Mouse (Mus musculus): ENCODE measurements around the gene Tspan5. TPM values are rescaled to one million over a fixed set of nuclear protein-coding genes. Genes with fewer than 3 reads are reported as not detected.
A peak's percentile ranks its signal among the peaks of the same experiment; 100 is the strongest.

The Tspan5 gene
- polyA plus RNA-seq, 1 experiment from 2014 or later: 15.0 TPM

DNA sequence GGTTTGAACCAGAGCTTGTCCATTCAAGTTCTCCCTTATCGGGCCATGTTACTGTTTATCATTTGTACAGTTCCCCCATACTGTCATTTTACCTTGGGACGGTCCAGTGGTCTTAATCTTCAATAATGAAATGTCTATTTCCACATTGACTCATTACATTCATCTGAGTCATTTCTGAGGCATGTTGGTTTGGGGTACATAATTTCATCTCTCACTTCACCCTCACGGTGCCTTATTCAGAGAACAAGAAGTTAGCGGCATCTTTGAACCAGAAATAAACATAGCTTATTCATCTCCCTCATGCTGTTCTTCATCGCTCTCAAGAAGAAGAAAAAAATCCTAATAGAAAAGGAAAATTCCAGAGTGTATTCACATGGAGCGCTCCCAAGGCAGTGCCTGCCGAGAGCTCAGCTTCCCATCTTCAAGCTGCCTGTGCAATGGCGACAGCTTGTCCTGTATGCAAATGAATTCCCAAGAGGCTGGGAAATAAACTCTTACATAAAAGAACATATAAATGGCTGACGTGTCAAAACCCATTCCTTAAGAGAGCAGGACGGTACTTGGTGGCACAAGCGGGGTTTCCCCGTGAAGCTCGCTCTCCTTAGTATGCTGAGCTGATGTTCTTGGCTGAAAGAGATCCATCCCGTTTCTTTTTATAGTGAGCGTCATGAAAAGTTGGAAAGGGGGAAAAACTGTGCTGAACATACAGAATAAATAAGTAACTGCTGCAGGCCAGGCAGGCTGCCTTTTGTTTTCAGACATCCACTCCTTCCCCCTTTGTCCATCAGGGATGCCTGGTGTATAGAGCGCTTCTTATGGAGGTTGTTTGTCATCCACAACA, 112.2 kb downstream of the Tspan5 start:
- Histone ChIP-seq H3K27ac (no peak overlapping the region), H3K4me3 (no peak overlapping the region), H3K9me3 (no peaks in the 10 kb centered on the region), H3K27me3 (ENCODE audit: insufficient read depth, poor library complexity, severe bottlenecking) (no peaks in the 10 kb centered on the region), H3K4me1 (peaks cover 44% of the 10 kb centered on the region), H3K36me3 (no peaks in the 10 kb centered on the region)
- WGBS: 86% methylated on average over 16 of the region's 16 CpGs
- DNase-seq (ENCODE audit: low spot score): no peak

DNA sequence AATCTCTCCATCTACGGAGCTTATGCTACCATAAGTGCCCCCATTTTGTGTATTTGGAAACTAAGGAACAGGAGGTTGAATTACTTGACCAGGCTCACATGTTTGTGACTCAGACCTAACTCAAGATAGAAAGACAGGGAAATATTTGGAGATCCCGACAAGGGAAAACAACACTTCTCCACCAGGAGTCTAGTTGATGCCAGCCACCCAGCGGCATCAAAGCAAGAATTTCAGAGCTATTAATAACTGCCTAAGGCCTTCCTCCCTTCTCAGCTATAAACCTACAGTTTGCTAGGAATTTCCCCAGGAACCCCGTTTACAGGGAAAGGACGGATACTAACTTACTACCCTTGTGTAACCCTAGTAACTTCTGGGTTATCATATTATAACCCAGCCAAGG, 113.4 kb downstream of the Tspan5 start:
- H3K27ac ChIP-seq: no peak overlapping the region
- H3K4me1 ChIP-seq: peaks cover 51% of the 10 kb centered on the region
- peak; percentile 73 for DNase-seq (ENCODE audit: low spot score)
- WGBS: 56% methylated on average over 5 of the region's 5 CpGs
- H3K4me3 ChIP-seq: no peak overlapping the region
- no peaks in the 10 kb centered on the region for H3K36me3 ChIP-seq
- no peaks in the 10 kb centered on the region for H3K27me3 ChIP-seq (ENCODE audit: insufficient read depth, poor library complexity, severe bottlenecking)
- no peaks in the 10 kb centered on the region for H3K9me3 ChIP-seq

DNA sequence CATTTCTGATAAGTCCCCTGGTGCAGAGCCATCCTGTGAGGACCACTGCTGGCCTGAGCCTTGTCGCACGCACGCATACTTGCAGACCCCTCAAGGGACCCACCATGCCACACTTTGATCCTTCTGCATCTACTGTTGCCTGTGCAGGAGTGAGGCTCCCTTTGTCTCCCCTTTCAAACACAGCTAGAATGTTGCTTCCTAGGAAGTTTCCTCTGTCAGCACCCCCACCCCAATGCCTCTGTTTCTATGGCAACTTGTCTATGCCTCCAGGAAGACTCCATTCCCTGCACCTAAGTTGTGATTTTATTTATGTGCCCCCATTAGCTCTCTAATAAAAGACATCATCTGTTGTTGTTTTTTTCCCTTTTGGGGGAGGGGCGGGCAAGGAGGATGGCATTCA, 115.0 kb downstream of the Tspan5 start:
- no peaks in the 10 kb centered on the region for H3K9me3 ChIP-seq
- H3K4me3 ChIP-seq: no peak overlapping the region
- no peaks in the 10 kb centered on the region for H3K27me3 ChIP-seq (ENCODE audit: insufficient read depth, poor library complexity, severe bottlenecking)
- no peaks in the 10 kb centered on the region for H3K36me3 ChIP-seq
- peaks cover 51% of the 10 kb centered on the region for H3K4me1 ChIP-seq
- 66% methylated on average over 4 of the region's 4 CpGs for WGBS
- peak; percentile 58 for DNase-seq (ENCODE audit: low spot score)
- 0 out of 2 replicates have a peak overlapping the region, but pooled peaks have one; percentile 37 for H3K27ac ChIP-seq

DNA sequence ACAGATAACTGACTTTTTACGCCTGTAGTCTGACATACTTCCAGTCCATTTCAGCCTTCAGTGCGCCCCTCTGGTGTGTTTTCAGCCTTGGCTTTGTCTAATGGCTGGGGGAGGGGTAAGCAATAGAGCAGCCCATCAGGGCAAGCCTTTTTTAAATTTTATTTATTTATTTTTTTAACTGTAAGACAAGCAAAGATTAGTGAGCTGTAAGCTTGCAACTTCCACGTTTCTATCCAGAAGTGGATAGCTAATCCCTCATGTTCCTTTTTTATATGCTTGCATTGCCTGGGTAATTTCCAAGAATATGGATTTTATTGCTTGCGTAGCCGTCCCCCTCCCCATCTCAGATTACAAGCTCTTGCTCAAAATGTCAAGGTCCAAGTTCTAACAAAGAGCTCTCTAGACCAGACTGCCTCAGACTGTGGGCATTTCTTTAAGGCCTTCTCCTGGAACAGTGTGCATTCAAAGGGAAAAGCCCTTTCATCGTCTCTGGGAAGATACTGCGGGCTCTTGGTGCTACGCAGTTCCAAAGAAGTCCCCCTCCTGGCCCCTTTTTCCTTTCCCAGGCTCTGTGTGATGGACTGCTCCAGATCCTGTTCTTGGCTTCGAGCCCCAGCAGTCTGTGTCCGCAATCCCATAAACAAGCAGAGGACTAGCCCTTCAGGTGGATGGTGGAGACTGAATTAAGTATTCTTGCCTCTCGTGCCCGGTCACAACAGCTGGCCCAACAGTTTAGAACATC, 116.0 kb downstream of the Tspan5 start:
- H3K4me1 ChIP-seq: peaks cover 49% of the 10 kb centered on the region
- H3K27ac ChIP-seq: peak overlapping the region; percentile 56
- 66% methylated on average over 12 of the region's 12 CpGs for WGBS
- DNase-seq (ENCODE audit: low spot score): no peak
- no peak overlapping the region for H3K4me3 ChIP-seq
- no peaks in the 10 kb centered on the region for H3K27me3 ChIP-seq (ENCODE audit: insufficient read depth, poor library complexity, severe bottlenecking)
- no peaks in the 10 kb centered on the region for H3K9me3 ChIP-seq
- no peaks in the 10 kb centered on the region for H3K36me3 ChIP-seq

DNA sequence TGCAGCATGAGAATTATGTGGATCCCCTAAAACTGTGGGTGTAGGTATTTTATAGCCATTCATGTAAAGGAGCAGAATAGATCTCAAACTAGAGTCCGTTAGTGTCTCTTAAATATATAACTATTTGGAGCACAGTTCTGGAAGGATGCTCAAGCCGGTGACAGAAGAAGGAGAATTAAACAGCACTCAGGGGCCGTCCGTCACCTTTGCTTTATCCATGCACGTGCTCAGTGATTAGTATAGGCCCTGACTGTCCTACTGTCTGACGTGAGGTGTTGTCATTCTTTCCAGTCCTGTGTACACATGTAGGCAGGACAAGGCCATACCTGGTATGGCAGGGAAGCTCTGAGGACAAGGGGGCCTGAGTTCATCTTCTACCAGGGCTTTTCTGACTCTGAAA, 116.7 kb downstream of the Tspan5 start:
- no peak for DNase-seq (ENCODE audit: low spot score)
- no peaks in the 10 kb centered on the region for H3K36me3 ChIP-seq
- WGBS: 75% methylated on average over 6 of the region's 6 CpGs
- H3K4me3 ChIP-seq: no peak overlapping the region
- H3K9me3 ChIP-seq: no peaks in the 10 kb centered on the region
- peak overlapping the region; percentile 30; the same call in 1 of the 2 replicates for H3K27ac ChIP-seq
- H3K27me3 ChIP-seq (ENCODE audit: insufficient read depth, poor library complexity, severe bottlenecking): no peaks in the 10 kb centered on the region
- H3K4me1 ChIP-seq: peaks cover 49% of the 10 kb centered on the region

DNA sequence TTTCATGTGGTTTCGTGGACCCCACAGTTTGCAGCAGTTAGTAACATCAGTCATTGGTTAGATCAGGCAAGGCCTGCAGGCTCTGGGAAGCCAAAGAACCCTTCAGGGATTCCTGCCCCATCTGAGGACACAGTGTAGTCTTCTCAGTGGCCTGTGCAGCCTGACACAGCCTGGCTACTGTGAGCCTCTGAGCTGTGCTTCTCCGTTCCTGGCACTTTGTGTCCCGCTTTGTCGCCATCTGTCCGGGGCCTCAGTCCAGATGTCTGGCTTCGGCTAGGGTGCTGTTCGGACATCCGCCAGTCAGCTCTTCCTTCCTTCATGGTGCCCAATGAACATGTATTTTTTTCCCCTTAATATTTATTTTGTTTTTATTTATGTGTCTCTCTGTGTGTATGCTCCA, 117.2 kb downstream of the Tspan5 start:
- H3K4me3 ChIP-seq: no peak overlapping the region
- no peaks in the 10 kb centered on the region for H3K36me3 ChIP-seq
- H3K4me1 ChIP-seq: peaks cover 49% of the 10 kb centered on the region
- DNase-seq (ENCODE audit: low spot score): no peak
- WGBS: 86% methylated on average over 8 of the region's 8 CpGs
- H3K27me3 ChIP-seq (ENCODE audit: insufficient read depth, poor library complexity, severe bottlenecking): no peaks in the 10 kb centered on the region
- no peaks in the 10 kb centered on the region for H3K9me3 ChIP-seq
- H3K27ac ChIP-seq: peak overlapping the region; percentile 30; the same call in 1 of the 2 replicates

DNA sequence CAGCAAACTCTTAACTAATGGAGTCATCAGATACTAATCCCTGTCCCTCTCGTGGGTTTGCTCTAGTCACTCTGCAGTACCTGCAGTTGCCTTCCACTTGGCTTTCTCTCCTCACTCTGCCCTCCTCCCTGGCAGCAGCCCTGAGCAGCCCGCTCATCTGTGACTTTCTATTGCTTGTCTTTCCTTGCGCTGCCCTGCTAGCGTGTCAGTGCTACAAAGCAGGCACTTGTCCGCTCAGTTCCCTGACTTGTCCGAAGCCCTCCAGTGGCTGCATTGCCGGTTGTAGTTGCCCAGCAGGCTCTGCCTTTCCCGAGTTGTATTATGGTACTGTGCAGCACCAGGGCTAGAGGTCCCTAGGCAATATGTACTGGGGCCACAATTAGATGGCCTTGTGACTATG, 117.7 kb downstream of the Tspan5 start:
- Histone ChIP-seq H3K4me1 (peaks cover 49% of the 10 kb centered on the region), H3K9me3 (no peaks in the 10 kb centered on the region), H3K36me3 (no peaks in the 10 kb centered on the region), H3K4me3 (no peak overlapping the region), H3K27ac (no peak overlapping the region), H3K27me3 (ENCODE audit: insufficient read depth, poor library complexity, severe bottlenecking) (no peaks in the 10 kb centered on the region)
- 49% methylated on average over 8 of the region's 8 CpGs for WGBS
- no peak for DNase-seq (ENCODE audit: low spot score)

DNA sequence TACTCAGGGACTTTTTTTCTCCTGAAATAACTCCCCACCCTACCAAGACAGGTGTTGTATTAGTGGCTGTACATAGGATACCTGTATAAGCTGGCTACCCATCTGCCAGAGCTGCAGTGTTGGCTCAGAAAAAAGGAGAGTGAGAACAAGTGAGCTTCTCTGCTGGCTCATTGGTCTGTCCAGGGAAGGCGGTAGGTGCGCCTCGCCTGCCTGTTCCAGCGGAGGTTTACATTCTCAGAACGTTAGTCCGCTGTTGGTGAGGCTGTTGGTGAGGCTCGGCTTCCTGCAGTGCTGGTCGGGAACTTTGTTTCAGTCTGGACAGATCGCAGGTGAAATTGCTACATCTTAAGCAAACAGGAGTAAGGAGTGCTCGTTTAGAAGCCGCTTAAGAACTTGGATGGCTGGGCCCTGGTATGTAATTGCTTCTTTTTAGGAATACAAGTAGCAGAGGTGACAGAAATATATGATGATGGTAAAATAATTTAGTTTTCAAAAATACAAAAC, 118.3 kb downstream of the Tspan5 start:
- H3K27me3 ChIP-seq (ENCODE audit: insufficient read depth, poor library complexity, severe bottlenecking): no peaks in the 10 kb centered on the region
- no peaks in the 10 kb centered on the region for H3K9me3 ChIP-seq
- 83% methylated on average over 11 of the region's 11 CpGs for WGBS
- H3K4me1 ChIP-seq: peaks cover 48% of the 10 kb centered on the region
- H3K36me3 ChIP-seq: no peaks in the 10 kb centered on the region
- H3K27ac ChIP-seq: peak overlapping the region; percentile 32; the same call in 1 of the 2 replicates
- H3K4me3 ChIP-seq: no peak overlapping the region
- no peak for DNase-seq (ENCODE audit: low spot score)

DNA sequence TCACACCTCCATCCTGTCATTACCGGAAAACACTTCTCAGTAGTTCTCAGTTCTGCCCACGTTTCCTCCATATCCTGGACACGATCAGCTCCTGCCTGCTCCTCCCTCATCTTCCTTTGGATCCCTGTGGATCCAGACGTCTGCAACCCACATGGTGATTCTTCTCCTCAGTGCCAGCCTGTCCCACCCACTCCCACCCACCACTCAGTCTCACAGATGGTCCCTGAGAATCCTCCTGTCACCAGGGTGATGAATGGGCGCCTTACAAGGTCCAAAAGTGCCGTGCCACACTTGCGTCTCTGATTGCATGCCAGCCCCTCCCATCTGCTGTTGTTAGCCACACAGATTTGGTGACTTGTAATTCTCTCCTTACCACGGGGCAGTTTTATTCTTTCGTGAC, 119.0 kb downstream of the Tspan5 start:
- peaks cover 45% of the 10 kb centered on the region for H3K4me1 ChIP-seq
- H3K4me3 ChIP-seq: no peak overlapping the region
- H3K9me3 ChIP-seq: no peaks in the 10 kb centered on the region
- H3K36me3 ChIP-seq: no peaks in the 10 kb centered on the region
- whole genome bisulfite sequencing: 64% methylated on average over 9 of the region's 9 CpGs
- no peaks in the 10 kb centered on the region for H3K27me3 ChIP-seq (ENCODE audit: insufficient read depth, poor library complexity, severe bottlenecking)
- DNase-seq (ENCODE audit: low spot score): no peak
- no peak overlapping the region; the same call in 1 of the 2 replicates for H3K27ac ChIP-seq

DNA sequence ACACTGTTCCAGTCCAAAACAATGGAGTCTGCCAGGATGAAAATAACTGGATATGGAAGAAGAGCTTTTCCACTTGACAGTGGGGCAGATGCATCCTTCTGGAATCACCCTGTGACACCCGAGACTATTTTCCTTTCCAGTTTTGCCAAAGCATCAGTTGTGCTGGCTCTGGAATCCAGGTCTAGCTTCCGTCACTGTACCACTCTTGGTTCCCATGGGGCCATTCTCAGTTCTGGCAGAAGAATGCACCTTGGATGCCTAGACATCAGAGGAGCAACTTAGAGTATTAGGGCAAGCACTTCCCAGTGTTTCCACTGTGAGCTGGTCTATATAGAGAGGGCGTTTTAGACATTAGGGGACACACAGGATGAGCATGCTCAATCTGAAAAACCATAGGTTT, 119.6 kb downstream of the Tspan5 start:
- no peaks in the 10 kb centered on the region for H3K27me3 ChIP-seq (ENCODE audit: insufficient read depth, poor library complexity, severe bottlenecking)
- no peak for DNase-seq (ENCODE audit: low spot score)
- no peaks in the 10 kb centered on the region for H3K36me3 ChIP-seq
- H3K27ac ChIP-seq: no peak overlapping the region
- H3K4me3 ChIP-seq: no peak overlapping the region
- no peaks in the 10 kb centered on the region for H3K9me3 ChIP-seq
- 75% methylated on average over 3 of the region's 3 CpGs for WGBS
- H3K4me1 ChIP-seq: peaks cover 40% of the 10 kb centered on the region

DNA sequence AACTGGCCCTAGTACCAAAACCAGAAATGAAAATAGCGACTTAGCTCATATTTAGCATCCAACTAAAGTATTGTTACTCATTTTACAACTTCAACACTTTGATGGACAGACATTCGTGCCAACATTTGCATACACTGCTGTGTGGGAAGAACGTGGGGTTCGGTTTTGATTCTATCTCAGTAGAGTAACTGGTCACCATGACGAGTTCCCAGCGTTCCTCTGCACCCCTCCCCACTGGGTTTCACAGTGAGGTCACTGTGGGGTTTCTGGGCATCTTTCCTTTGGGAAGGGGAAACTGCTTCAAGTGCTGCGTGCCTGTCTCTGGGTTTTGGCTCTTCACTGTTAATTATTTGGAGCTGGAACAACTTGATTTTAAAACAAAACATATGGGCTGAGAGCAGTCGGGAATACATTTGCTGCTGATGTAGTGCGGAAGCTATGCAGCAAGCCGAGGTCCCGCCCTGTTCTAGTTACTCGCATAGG, 122.2 kb downstream of the Tspan5 start:
- H3K4me3 ChIP-seq: no peak overlapping the region
- H3K9me3 ChIP-seq: no peaks in the 10 kb centered on the region
- no peak for DNase-seq (ENCODE audit: low spot score)
- H3K27ac ChIP-seq: no peak overlapping the region
- 83% methylated on average over 12 of the region's 12 CpGs for WGBS
- no peaks in the 10 kb centered on the region for H3K27me3 ChIP-seq (ENCODE audit: insufficient read depth, poor library complexity, severe bottlenecking)
- no peaks in the 10 kb centered on the region for H3K36me3 ChIP-seq
- peaks cover 15% of the 10 kb centered on the region for H3K4me1 ChIP-seq

DNA sequence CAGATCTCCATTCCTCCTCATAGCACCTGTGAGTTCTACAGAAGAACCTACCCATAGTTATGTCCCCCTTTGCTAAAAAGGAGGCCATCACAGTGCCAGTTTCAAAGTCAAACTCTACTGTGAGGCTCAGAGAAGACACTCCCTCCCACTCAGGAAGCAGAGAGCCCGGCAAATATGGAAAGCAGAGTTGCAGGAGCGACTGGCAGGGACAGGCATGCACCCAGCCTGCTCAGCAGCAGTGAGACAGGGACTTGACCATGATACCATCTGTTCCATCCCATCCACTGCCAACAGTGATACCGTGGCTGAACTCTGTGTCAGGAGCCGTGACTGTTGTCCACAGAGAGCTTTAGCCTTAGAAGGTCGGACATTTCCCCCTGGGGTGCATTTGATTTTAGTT, 123.3 kb downstream of the Tspan5 start:
- Histone ChIP-seq H3K4me1 (peaks cover 9% of the 10 kb centered on the region), H3K27ac (no peak overlapping the region), H3K9me3 (no peaks in the 10 kb centered on the region), H3K4me3 (no peak overlapping the region), H3K27me3 (ENCODE audit: insufficient read depth, poor library complexity, severe bottlenecking) (no peaks in the 10 kb centered on the region), H3K36me3 (no peaks in the 10 kb centered on the region)
- no peak for DNase-seq (ENCODE audit: low spot score)
- 77% methylated on average over 5 of the region's 5 CpGs for WGBS

Data from heart, embryonic 10.5 days (tissue).